ENCODE assay signal across 15 mouse cellular contexts in the genomic region with DNA sequence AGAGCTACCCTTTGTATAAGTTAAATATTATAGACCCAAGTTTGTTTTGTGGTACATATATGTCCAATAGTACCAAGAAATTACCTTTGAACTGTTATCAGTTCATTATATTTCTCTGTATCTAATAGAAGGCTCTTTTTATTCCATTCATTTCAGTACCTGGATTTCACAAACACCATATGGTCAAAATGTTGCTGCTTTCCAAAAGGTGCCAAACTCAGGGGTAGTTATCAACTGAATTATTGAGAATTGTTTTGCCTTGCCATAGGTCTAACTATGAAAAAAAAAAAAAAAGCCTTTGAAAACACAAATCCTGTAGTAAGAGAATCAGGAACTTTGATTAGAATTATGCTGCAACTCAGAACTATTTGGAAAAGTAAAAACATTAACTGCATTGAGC.
"Had no signal": no experiment of that assay in that cellular context is flagged by ENCODE, and none has a peak within 500 bp of the region (broad histone marks: within the 10 kb centered on the region; RNA-seq: fewer than 3 reads in every experiment).

No protein-coding gene starts in this region.

- H3K4me2 ChIP-seq: neural tube, embryonic 15.5 days; stomach, embryonic 15.5 days had no signal

- H3K36me3 ChIP-seq: neural tube, embryonic 15.5 days; stomach, embryonic 15.5 days had no signal

- H3K4me3 ChIP-seq: neural tube, embryonic 15.5 days; stomach, embryonic 15.5 days had no signal

- H3K9ac ChIP-seq: neural tube, embryonic 15.5 days; stomach, embryonic 15.5 days had no signal

- DNase-seq: retina, postnatal 1 day; right cerebral cortex, adult 18-20 months; right cerebral cortex, postnatal 14 days; right cerebral cortex, postnatal 25 days; right cerebral cortex, postnatal 4 days; spleen, adult 18-20 months; thymus, adult 18-20 months; thymus, adult 2 months; thymus, postnatal 14 days; thymus, postnatal 25 days; thymus, postnatal 36 days; thymus, postnatal 4 days had no signal

- H3K4me1 ChIP-seq: neural tube, embryonic 15.5 days; stomach, embryonic 15.5 days had no signal

- H3K9me3 ChIP-seq: neural tube, embryonic 15.5 days; stomach, embryonic 15.5 days had no signal

- H3K27me3 ChIP-seq: neural tube, embryonic 15.5 days; stomach, embryonic 15.5 days had no signal

- H3K27ac ChIP-seq: neural tube, embryonic 15.5 days; stomach, embryonic 15.5 days; stomach, postnatal 0 days had no signal
